Mouse (Mus musculus): Measurements from ENCODE around the gene Pde10a. TPM values are rescaled to one million over a fixed set of nuclear protein-coding genes. Genes with fewer than 3 reads are reported as not detected.

Gene Pde10a
- polyA plus RNA-seq, 1 experiment = 2.0 TPM

GRCm38 (mm10) chr17:8935604-8936003 is 410.4 kb downstream of the Pde10a start:
- WGBS = 16% methylated on average over 12 of the region's 12 CpGs
- no peaks in the 10 kb centered on the region for H3K27me3 ChIP-seq (replicated peaks; ENCODE audit: control insufficient read depth, insufficient read depth, low read length)
- H3K4me3 ChIP-seq (ENCODE audit: insufficient read depth, low read depth, low read length) = no peak overlapping the region
- TF ChIP-seq CTCF (conservative IDR thresholded peaks at IDR 0.05; ENCODE audit: insufficient read depth, insufficient read length, low read depth, low read length) = no peak
- no peak for TF ChIP-seq POLR2A (IDR thresholded peaks at IDR 0.05; ENCODE audit: low read depth, low read length)
- DNase-seq = peak; percentile 9
- H3K4me1 ChIP-seq (ENCODE audit: control insufficient read depth, insufficient read depth, low read length) = no peaks in the 10 kb centered on the region
- no peaks in the 10 kb centered on the region for H3K36me3 ChIP-seq (ENCODE audit: control insufficient read depth, insufficient read depth, low read length)
- no peak overlapping the region for H3K27ac ChIP-seq (ENCODE audit: insufficient read depth, low read depth, low read length)

DNA sequence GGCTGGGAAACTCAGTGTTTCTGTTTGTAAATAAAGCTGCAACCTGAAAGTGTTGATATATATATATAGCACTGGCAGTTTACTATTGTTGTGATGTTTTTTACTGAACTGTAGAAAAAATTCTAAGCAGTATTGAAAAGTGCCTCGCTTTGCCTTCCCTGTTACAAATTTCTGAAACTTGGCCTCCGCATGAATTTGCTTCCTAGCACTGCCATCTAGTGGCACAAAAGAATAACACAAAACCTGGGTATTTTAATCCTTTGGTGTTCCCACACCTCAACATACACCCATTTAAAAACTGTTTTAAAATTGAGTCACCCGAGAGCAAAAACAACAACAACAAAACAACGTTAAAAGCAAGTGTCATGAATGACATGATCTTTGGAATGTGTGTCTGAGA is 411.4 kb downstream of the Pde10a start:
- H3K27ac ChIP-seq (ENCODE audit: insufficient read depth, low read depth, low read length) = no peak overlapping the region
- 3% methylated on average over 4 of the region's 4 CpGs for WGBS
- no peaks in the 10 kb centered on the region for H3K4me1 ChIP-seq (ENCODE audit: control insufficient read depth, insufficient read depth, low read length)
- TF ChIP-seq CTCF (conservative IDR thresholded peaks at IDR 0.05; ENCODE audit: insufficient read depth, insufficient read length, low read depth, low read length) (peak; percentile 12; the same call in 1 of the 2 replicates), POLR2A (IDR thresholded peaks at IDR 0.05; ENCODE audit: low read depth, low read length) (no peak)
- no peaks in the 10 kb centered on the region for H3K27me3 ChIP-seq (replicated peaks; ENCODE audit: control insufficient read depth, insufficient read depth, low read length)
- no peak overlapping the region for H3K4me3 ChIP-seq (ENCODE audit: insufficient read depth, low read depth, low read length)
- peak; percentile 54 for DNase-seq
- no peaks in the 10 kb centered on the region for H3K36me3 ChIP-seq (ENCODE audit: control insufficient read depth, insufficient read depth, low read length)

DNA sequence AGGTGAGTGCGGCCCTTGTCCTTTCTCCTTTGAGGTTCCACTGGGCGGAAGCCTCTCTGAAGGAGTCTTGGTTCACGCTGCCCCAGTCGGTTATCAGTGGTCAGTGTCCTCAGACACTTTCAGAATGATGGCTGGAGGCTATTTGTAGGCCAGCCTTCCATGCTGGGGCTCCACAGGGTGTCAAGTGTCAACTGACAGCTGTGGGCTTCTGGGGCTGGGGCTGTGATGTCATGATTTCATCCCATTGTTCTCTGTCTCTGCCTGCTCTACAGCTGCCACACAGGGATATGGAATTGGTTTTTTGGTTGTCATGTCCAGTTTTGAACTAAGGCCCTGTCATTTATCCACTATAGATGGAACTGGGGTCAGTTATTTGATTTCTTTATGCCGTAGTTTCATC is 426.4 kb downstream of the Pde10a start:
- no peaks in the 10 kb centered on the region for H3K36me3 ChIP-seq (ENCODE audit: control insufficient read depth, insufficient read depth, low read length)
- H3K4me1 ChIP-seq (ENCODE audit: control insufficient read depth, insufficient read depth, low read length) = no peaks in the 10 kb centered on the region
- TF ChIP-seq CTCF (conservative IDR thresholded peaks at IDR 0.05; ENCODE audit: insufficient read depth, insufficient read length, low read depth, low read length) (no peak), POLR2A (IDR thresholded peaks at IDR 0.05; ENCODE audit: low read depth, low read length) (no peak)
- H3K27me3 ChIP-seq (replicated peaks; ENCODE audit: control insufficient read depth, insufficient read depth, low read length) = no peaks in the 10 kb centered on the region
- H3K4me3 ChIP-seq (ENCODE audit: insufficient read depth, low read depth, low read length) = no peak overlapping the region
- WGBS = 87% methylated on average over 5 of the region's 5 CpGs
- H3K27ac ChIP-seq (ENCODE audit: insufficient read depth, low read depth, low read length) = no peak overlapping the region
- no peak for DNase-seq

DNA sequence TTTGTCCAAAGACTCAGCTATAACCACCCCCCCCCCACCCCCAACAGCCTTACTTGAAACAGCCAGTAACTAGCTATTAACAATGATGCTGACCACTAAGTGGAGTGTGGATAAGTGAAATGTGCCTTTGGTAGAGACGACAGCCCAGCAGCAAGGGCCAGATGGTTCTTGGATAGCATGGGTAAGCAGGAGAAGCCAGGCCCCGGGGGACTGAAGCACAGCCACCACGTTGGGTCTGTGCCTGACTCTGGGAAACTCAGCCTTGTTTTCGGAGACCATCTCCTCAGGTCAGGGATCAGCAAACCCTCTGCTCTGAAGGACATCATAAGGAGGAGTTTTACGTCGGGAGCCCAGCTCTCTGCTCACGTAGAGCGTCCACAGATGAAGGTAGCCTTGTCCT is 427.8 kb downstream of the Pde10a start:
- WGBS = 88% methylated on average over 8 of the region's 8 CpGs
- TF ChIP-seq CTCF (conservative IDR thresholded peaks at IDR 0.05; ENCODE audit: insufficient read depth, insufficient read length, low read depth, low read length) (no peak), POLR2A (IDR thresholded peaks at IDR 0.05; ENCODE audit: low read depth, low read length) (no peak)
- H3K36me3 ChIP-seq (ENCODE audit: control insufficient read depth, insufficient read depth, low read length) = no peaks in the 10 kb centered on the region

DNA sequence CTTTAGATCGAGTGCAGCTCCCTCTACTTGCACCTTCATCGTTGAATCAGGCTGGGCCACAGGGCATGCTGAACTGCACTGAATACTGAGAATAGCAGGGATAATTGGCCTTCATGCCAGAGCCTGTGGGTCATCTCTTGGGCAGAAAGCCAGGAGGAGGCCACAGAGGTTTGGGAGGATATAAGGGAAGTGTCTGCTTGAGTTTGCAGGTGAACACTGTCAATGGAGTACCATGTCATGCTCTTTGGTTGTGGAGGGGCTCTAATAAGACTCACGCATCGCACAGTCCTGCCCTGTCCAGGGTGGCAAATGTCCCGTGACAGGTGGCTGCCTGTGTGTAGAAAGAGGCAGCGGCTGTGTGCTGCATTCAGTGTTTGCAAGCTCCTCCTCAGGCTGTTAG is 433.0 kb downstream of the Pde10a start:
- Histone ChIP-seq H3K27me3 (replicated peaks; ENCODE audit: control insufficient read depth, insufficient read depth, low read length) (no peaks in the 10 kb centered on the region), H3K4me1 (ENCODE audit: control insufficient read depth, insufficient read depth, low read length) (no peaks in the 10 kb centered on the region), H3K4me3 (ENCODE audit: insufficient read depth, low read depth, low read length) (no peak overlapping the region), H3K27ac (ENCODE audit: insufficient read depth, low read depth, low read length) (no peak overlapping the region), H3K36me3 (ENCODE audit: control insufficient read depth, insufficient read depth, low read length) (no peaks in the 10 kb centered on the region)
- 73% methylated on average over 6 of the region's 6 CpGs for WGBS
- no peak for DNase-seq
- TF ChIP-seq CTCF (conservative IDR thresholded peaks at IDR 0.05; ENCODE audit: insufficient read depth, insufficient read length, low read depth, low read length) = no peak
- TF ChIP-seq POLR2A (IDR thresholded peaks at IDR 0.05; ENCODE audit: low read depth, low read length) = no peak

More for the DNA sequence above, 427.8 kb downstream of the Pde10a start:
- H3K4me1 ChIP-seq (ENCODE audit: control insufficient read depth, insufficient read depth, low read length) = no peaks in the 10 kb centered on the region
- H3K27me3 ChIP-seq (replicated peaks; ENCODE audit: control insufficient read depth, insufficient read depth, low read length) = no peaks in the 10 kb centered on the region
- DNase-seq = no peak
- no peak overlapping the region for H3K4me3 ChIP-seq (ENCODE audit: insufficient read depth, low read depth, low read length)
- no peak overlapping the region for H3K27ac ChIP-seq (ENCODE audit: insufficient read depth, low read depth, low read length)

DNA sequence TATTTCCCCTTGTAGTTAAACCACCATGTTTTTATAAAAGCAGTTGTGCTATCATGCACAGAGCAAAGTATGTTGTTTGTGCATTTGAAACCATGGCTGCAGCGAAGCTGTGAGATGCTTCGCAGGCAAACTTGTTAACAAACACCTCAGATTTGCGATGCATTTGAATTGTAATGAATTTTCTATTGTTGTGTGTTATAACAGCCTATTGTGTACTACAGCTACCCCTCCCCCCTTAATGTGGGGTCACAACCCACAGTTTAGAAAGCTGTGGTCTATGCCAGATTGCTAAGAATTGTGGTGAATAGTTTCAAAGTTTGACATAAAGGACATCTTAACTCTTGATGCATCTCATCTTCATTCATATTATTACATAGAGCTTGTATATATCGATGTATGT is 435.2 kb downstream of the Pde10a start:
- H3K36me3 ChIP-seq (ENCODE audit: control insufficient read depth, insufficient read depth, low read length) = no peaks in the 10 kb centered on the region
- H3K4me3 ChIP-seq (ENCODE audit: insufficient read depth, low read depth, low read length) = no peak overlapping the region
- TF ChIP-seq CTCF (conservative IDR thresholded peaks at IDR 0.05; ENCODE audit: insufficient read depth, insufficient read length, low read depth, low read length) (no peak), POLR2A (IDR thresholded peaks at IDR 0.05; ENCODE audit: low read depth, low read length) (no peak)
- DNase-seq = no peak
- WGBS = 94% methylated on average over 4 of the region's 4 CpGs
- H3K27me3 ChIP-seq (replicated peaks; ENCODE audit: control insufficient read depth, insufficient read depth, low read length) = no peaks in the 10 kb centered on the region
- no peaks in the 10 kb centered on the region for H3K4me1 ChIP-seq (ENCODE audit: control insufficient read depth, insufficient read depth, low read length)
- no peak overlapping the region for H3K27ac ChIP-seq (ENCODE audit: insufficient read depth, low read depth, low read length)

DNA sequence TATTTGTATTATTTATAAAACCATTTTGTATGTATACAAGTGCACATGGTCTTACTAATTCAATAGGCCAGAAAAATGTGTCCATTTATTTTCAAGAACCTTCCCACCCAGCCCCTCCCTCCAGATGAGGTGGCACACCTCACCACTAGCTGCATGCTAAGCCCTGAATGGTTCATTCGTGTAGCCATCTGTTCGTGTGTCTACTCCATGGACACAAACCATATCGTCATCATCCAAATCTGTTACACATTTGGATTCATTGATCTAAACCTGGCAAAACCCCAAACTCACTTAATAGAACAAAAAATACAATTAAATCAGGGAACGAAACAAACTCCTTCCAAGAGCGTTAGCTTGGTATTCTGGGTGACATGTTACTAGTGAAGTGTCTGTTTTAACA is 435.9 kb downstream of the Pde10a start:
- Histone ChIP-seq H3K4me1 (ENCODE audit: control insufficient read depth, insufficient read depth, low read length) (no peaks in the 10 kb centered on the region), H3K4me3 (ENCODE audit: insufficient read depth, low read depth, low read length) (no peak overlapping the region), H3K36me3 (ENCODE audit: control insufficient read depth, insufficient read depth, low read length) (no peaks in the 10 kb centered on the region), H3K27ac (ENCODE audit: insufficient read depth, low read depth, low read length) (no peak overlapping the region), H3K27me3 (replicated peaks; ENCODE audit: control insufficient read depth, insufficient read depth, low read length) (no peaks in the 10 kb centered on the region)
- WGBS = 93% methylated on average over 5 of the region's 5 CpGs
- no peak for DNase-seq
- TF ChIP-seq CTCF (conservative IDR thresholded peaks at IDR 0.05; ENCODE audit: insufficient read depth, insufficient read length, low read depth, low read length) (no peak), POLR2A (IDR thresholded peaks at IDR 0.05; ENCODE audit: low read depth, low read length) (no peak)

DNA sequence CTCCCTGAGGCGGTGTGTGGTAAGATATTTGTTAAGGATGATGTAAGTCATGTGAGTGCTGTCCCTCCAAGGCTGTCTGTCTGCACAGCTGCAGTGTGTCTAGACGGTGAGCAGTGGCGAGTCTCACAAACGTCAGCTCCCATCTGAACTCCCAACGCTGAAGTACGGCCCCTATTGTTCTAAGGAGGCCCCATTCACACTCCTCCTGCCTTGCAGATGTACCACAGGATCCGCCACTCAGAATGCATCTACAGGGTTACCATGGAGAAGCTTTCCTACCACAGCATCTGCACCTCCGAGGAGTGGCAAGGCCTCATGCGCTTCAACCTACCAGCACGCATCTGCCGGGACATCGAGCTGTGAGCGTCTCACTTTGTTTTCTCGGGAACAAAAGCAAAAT is 436.5 kb downstream of the Pde10a start:
- Histone ChIP-seq H3K36me3 (ENCODE audit: control insufficient read depth, insufficient read depth, low read length) (no peaks in the 10 kb centered on the region), H3K27me3 (replicated peaks; ENCODE audit: control insufficient read depth, insufficient read depth, low read length) (no peaks in the 10 kb centered on the region), H3K27ac (ENCODE audit: insufficient read depth, low read depth, low read length) (no peak overlapping the region), H3K4me1 (ENCODE audit: control insufficient read depth, insufficient read depth, low read length) (no peaks in the 10 kb centered on the region), H3K4me3 (ENCODE audit: insufficient read depth, low read depth, low read length) (no peak overlapping the region)
- TF ChIP-seq CTCF (conservative IDR thresholded peaks at IDR 0.05; ENCODE audit: insufficient read depth, insufficient read length, low read depth, low read length) = no peak
- no peak for TF ChIP-seq POLR2A (IDR thresholded peaks at IDR 0.05; ENCODE audit: low read depth, low read length)
- DNase-seq = no peak
- WGBS = 73% methylated on average over 14 of the region's 14 CpGs
